Mouse (Mus musculus): Measurements from ENCODE around the gene Trib2. TPM values are rescaled to one million over a fixed set of nuclear protein-coding genes. Genes with fewer than 3 reads are reported as not detected.

The Trib2 gene
- total and polyA plus RNA-seq, 2 experiments = 0.81 to 2.2 TPM

DNA sequence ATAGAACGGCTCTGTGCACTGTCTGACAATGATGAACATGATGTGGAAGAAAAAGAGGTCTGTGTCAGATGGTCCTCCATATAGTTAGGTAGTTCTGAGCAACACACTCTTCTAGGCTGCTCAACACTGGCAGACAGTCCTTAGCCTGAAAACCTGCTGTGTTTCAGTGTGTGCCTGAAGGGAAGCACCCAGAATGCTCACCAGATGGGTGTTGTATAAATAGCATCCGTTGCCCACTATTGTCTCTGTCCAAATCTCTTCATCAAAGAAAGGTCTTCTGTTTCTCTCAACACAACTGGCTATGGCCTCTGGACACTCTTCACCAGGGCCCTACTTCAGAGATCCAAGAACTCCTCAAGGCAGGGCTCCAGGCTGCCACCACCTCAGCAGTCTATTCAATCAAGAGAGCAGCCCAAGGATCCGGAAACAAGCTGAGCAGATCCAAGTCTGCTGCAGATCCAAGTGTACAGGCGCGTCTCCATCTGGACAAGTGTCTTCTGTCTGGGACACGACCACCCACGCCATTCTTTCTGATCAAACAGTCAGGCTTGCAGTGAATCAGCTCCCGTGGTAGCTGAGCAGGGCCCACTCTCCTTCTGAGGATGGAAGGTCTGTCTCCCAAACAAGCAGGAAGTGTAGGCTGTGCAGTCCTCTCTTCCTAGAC lies 55.1 kb downstream of the Trib2 start:
- H3K27me3 ChIP-seq (ENCODE audit: control insufficient read depth, insufficient read depth, low read length) = no peaks in the 10 kb centered on the region
- 95% methylated on average over 8 of the region's 8 CpGs for WGBS
- no peaks in the 10 kb centered on the region for H3K36me3 ChIP-seq (ENCODE audit: control insufficient read depth, insufficient read depth, low read length)
- no peaks in the 10 kb centered on the region for H3K4me1 ChIP-seq (ENCODE audit: control insufficient read depth, insufficient read depth, low read length)
- no peak overlapping the region for H3K27ac ChIP-seq (replicated peaks; ENCODE audit: insufficient read depth, low read depth, low read length)
- TF ChIP-seq POLR2A (IDR thresholded peaks at IDR 0.05; ENCODE audit: extremely low read depth, insufficient read depth, low read length) (no peak), CTCF (IDR thresholded peaks at IDR 0.05; ENCODE audit: low read depth, low read length) (no peak)
- H3K4me3 ChIP-seq (ENCODE audit: insufficient read depth, low read depth, low read length) = no peak overlapping the region
- H3K9ac ChIP-seq (ENCODE audit: low read depth, low read length) = no peak overlapping the region
- H3K79me2 ChIP-seq (ENCODE audit: control insufficient read depth, insufficient read depth, low read length) = no peaks in the 10 kb centered on the region
- DNase-seq (ENCODE audit: extremely low read depth, low read depth, low spot score) = no peak

DNA sequence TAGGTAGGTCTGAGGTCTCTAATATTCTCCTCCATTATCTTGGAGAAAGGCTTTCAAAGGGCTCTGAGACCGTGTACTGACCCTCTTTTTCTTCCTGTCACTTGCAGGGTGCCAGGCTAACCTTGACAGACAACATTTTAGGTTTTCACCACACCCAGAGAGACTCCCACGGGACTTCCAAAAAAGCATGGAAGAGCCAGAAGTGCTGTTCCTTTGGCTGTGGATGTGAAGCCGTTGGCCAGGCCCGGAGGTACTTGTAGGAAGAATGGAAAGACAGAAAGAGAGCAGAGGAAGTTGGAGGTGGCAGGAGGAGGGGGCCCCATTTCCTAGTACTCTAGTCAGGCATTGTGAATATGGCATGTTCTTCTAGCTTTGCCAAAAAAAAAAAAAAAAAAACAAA lies 56.0 kb downstream of the Trib2 start:
- Histone ChIP-seq H3K36me3 (ENCODE audit: control insufficient read depth, insufficient read depth, low read length) (no peaks in the 10 kb centered on the region), H3K27ac (replicated peaks; ENCODE audit: insufficient read depth, low read depth, low read length) (no peak overlapping the region), H3K9ac (ENCODE audit: low read depth, low read length) (no peak overlapping the region), H3K79me2 (ENCODE audit: control insufficient read depth, insufficient read depth, low read length) (no peaks in the 10 kb centered on the region), H3K4me3 (ENCODE audit: insufficient read depth, low read depth, low read length) (no peak overlapping the region), H3K4me1 (ENCODE audit: control insufficient read depth, insufficient read depth, low read length) (no peaks in the 10 kb centered on the region), H3K27me3 (ENCODE audit: control insufficient read depth, insufficient read depth, low read length) (no peaks in the 10 kb centered on the region)
- TF ChIP-seq CTCF (IDR thresholded peaks at IDR 0.05; ENCODE audit: low read depth, low read length) (no peak), POLR2A (IDR thresholded peaks at IDR 0.05; ENCODE audit: extremely low read depth, insufficient read depth, low read length) (no peak)
- DNase-seq (ENCODE audit: extremely low read depth, low read depth, low spot score) = no peak
- WGBS = 84% methylated on average over 4 of the region's 4 CpGs

DNA sequence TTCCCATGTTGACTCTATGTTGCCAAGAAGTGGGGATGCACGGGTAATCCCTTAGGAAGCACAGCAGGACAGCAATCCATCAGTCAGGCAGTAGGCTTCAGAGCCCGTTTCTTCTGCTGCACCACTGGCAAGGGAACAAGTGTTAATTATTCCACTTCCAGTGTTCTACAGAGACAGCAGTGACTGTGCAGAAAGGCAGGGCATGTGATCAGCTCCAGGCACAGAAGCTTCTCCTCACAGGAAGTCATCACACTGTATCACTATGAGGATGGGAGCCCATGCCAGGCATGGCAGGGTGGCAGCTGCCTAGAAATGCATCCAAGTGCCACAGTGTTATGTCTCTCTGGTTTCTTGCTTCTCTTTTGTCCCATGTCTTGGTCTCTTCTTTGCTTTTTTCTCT lies 57.9 kb downstream of the Trib2 start:
- Histone ChIP-seq H3K9ac (ENCODE audit: low read depth, low read length) (no peak overlapping the region), H3K36me3 (ENCODE audit: control insufficient read depth, insufficient read depth, low read length) (no peaks in the 10 kb centered on the region), H3K27me3 (ENCODE audit: control insufficient read depth, insufficient read depth, low read length) (no peaks in the 10 kb centered on the region), H3K79me2 (ENCODE audit: control insufficient read depth, insufficient read depth, low read length) (no peaks in the 10 kb centered on the region), H3K27ac (replicated peaks; ENCODE audit: insufficient read depth, low read depth, low read length) (no peak overlapping the region), H3K4me3 (ENCODE audit: insufficient read depth, low read depth, low read length) (no peak overlapping the region), H3K4me1 (ENCODE audit: control insufficient read depth, insufficient read depth, low read length) (no peaks in the 10 kb centered on the region)
- DNase-seq (ENCODE audit: extremely low read depth, low read depth, low spot score) = no peak
- WGBS = 70% methylated on average over 2 of the region's 2 CpGs
- no peak for TF ChIP-seq CTCF (IDR thresholded peaks at IDR 0.05; ENCODE audit: low read depth, low read length)
- no peak for TF ChIP-seq POLR2A (IDR thresholded peaks at IDR 0.05; ENCODE audit: extremely low read depth, insufficient read depth, low read length)

DNA sequence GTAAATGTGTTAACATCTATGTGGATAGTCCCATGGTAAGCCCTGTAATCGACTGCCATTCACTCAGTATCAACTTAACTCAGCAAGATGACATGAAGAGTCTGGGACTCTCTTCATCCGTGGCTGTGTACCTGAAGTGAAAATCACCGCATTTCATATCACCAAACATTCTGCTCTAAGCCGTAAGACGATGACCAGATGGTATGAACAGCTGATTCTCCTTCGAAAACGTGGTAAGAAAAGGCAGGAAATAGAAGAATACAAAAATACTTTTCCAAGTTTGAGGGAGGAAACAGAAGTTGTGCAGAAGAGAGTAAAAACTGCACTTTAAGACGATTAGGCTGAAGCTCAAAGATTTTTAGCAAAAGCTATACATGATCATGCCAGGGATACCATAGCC lies 59.4 kb downstream of the Trib2 start:
- H3K79me2 ChIP-seq (ENCODE audit: control insufficient read depth, insufficient read depth, low read length) = no peaks in the 10 kb centered on the region
- no peak overlapping the region for H3K9ac ChIP-seq (ENCODE audit: low read depth, low read length)
- H3K36me3 ChIP-seq (ENCODE audit: control insufficient read depth, insufficient read depth, low read length) = no peaks in the 10 kb centered on the region
- H3K4me3 ChIP-seq (ENCODE audit: insufficient read depth, low read depth, low read length) = no peak overlapping the region
- 84% methylated on average over 8 of the region's 8 CpGs for WGBS
- H3K27me3 ChIP-seq (ENCODE audit: control insufficient read depth, insufficient read depth, low read length) = no peaks in the 10 kb centered on the region
- TF ChIP-seq CTCF (IDR thresholded peaks at IDR 0.05; ENCODE audit: low read depth, low read length) (no peak), POLR2A (IDR thresholded peaks at IDR 0.05; ENCODE audit: extremely low read depth, insufficient read depth, low read length) (no peak)
- DNase-seq (ENCODE audit: extremely low read depth, low read depth, low spot score) = no peak
- H3K4me1 ChIP-seq (ENCODE audit: control insufficient read depth, insufficient read depth, low read length) = no peaks in the 10 kb centered on the region
- H3K27ac ChIP-seq (replicated peaks; ENCODE audit: insufficient read depth, low read depth, low read length) = no peak overlapping the region

DNA sequence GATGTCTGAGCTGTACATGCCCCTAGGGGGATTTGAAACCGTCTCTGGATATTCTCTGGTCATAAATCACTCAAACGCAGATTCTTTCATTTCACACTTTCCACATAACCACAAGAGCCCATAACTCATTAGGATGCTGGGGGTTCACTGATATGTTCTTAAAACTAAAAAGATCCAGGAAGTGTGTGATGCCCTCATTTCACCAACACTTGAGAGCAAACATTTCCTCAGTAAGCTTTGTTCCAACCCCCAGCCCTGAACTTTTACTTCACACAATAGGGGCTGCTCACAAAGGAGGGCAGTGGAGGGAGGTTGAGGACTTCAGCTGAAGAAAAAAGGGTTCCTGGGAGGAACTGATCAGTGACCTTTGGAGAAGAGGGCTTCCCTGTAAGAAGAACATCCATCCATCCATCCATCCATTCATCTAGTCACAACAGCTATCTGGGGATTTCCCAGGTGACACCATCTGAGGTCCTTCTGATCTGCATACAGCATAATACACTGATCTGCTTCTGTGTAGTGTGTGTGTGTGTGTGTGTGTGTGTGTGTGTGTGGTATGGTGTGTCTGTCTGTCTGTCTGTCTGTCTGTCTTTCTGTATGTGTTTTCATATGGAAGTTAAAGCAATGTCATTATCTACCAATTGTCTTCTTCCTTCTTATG lies 61.6 kb downstream of the Trib2 start:
- Histone ChIP-seq H3K9ac (ENCODE audit: low read depth, low read length) (no peak overlapping the region), H3K27ac (replicated peaks; ENCODE audit: insufficient read depth, low read depth, low read length) (no peak overlapping the region), H3K27me3 (ENCODE audit: control insufficient read depth, insufficient read depth, low read length) (no peaks in the 10 kb centered on the region), H3K4me1 (ENCODE audit: control insufficient read depth, insufficient read depth, low read length) (no peaks in the 10 kb centered on the region), H3K79me2 (ENCODE audit: control insufficient read depth, insufficient read depth, low read length) (no peaks in the 10 kb centered on the region), H3K36me3 (ENCODE audit: control insufficient read depth, insufficient read depth, low read length) (no peaks in the 10 kb centered on the region), H3K4me3 (ENCODE audit: insufficient read depth, low read depth, low read length) (no peak overlapping the region)
- DNase-seq (ENCODE audit: extremely low read depth, low read depth, low spot score) = no peak
- WGBS = 73% methylated on average over 2 of the region's 2 CpGs
- TF ChIP-seq CTCF (IDR thresholded peaks at IDR 0.05; ENCODE audit: low read depth, low read length) = no peak

DNA sequence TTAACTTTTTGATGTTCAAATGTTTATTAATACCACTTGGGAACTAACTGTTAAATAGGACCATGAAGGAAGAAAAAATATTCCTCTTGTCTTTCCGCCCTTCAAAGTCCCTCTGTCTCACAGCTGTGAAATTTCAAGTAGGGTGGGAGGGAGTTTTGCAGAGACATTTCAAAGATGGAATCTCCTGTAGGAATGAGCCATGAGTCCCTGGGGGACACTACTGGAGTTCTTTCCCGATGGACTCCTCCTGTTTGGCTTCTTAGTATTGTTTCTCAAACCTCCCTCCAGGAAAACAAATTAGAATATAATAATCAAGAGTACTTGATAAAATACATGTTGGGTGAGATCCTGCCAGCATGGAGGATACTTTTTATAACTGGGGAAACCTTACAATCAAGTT lies 62.1 kb downstream of the Trib2 start:
- Histone ChIP-seq H3K4me3 (ENCODE audit: insufficient read depth, low read depth, low read length) (no peak overlapping the region), H3K27me3 (ENCODE audit: control insufficient read depth, insufficient read depth, low read length) (no peaks in the 10 kb centered on the region), H3K36me3 (ENCODE audit: control insufficient read depth, insufficient read depth, low read length) (no peaks in the 10 kb centered on the region), H3K79me2 (ENCODE audit: control insufficient read depth, insufficient read depth, low read length) (no peaks in the 10 kb centered on the region), H3K4me1 (ENCODE audit: control insufficient read depth, insufficient read depth, low read length) (no peaks in the 10 kb centered on the region), H3K9ac (ENCODE audit: low read depth, low read length) (no peak overlapping the region), H3K27ac (replicated peaks; ENCODE audit: insufficient read depth, low read depth, low read length) (no peak overlapping the region)
- WGBS = 74% methylated on average over 2 of the region's 2 CpGs
- TF ChIP-seq POLR2A (IDR thresholded peaks at IDR 0.05; ENCODE audit: extremely low read depth, insufficient read depth, low read length) (no peak), CTCF (IDR thresholded peaks at IDR 0.05; ENCODE audit: low read depth, low read length) (no peak)
- DNase-seq (ENCODE audit: extremely low read depth, low read depth, low spot score) = no peak

Measured in liver, adult 2 months (tissue).